Mouse (Mus musculus) brain, embryonic 14.5 days (tissue): ENCODE measurements at regions not wholly inside any gene's neighbourhood (a gene's known extent, or its start where the extent isn't known, plus 50 kb on each side); places are given as distances from the start of the nearest gene placed in this dataset.

Source experiments
- DNase-seq: peaks from one replicate; pipeline ENCODE4 v3.0.0-alpha.2; 2011; ENCODE audit warnings: low read depth
- CTCF ChIP-seq: fragments of 200-500 bp; IDR thresholded peaks from 2 replicates; pipeline ENCODE4 v1.5.1; 2012; ENCODE audit warnings: inconsistent platforms, mild to moderate bottlenecking, moderate library complexity, borderline replicate concordance; ENCODE audit not compliant: insufficient read depth, insufficient read length; ENCODE audit errors: extremely low read depth
- POLR2A ChIP-seq: fragments of 200-500 bp; IDR thresholded peaks from 2 replicates; pipeline ENCODE4 v1.6.1; 2012; ENCODE audit warnings: mild to moderate bottlenecking, inconsistent platforms, borderline replicate concordance; ENCODE audit not compliant: poor library complexity, insufficient read depth, insufficient read length, severe bottlenecking; ENCODE audit errors: extremely low read depth

GRCm38 (mm10) chr3:61592342-61592741 is 226.6 kb upstream of the B430305J03Rik start:
- DNase-seq: no peak
- TF ChIP-seq CTCF: no peak
- TF ChIP-seq POLR2A: no peak

DNA sequence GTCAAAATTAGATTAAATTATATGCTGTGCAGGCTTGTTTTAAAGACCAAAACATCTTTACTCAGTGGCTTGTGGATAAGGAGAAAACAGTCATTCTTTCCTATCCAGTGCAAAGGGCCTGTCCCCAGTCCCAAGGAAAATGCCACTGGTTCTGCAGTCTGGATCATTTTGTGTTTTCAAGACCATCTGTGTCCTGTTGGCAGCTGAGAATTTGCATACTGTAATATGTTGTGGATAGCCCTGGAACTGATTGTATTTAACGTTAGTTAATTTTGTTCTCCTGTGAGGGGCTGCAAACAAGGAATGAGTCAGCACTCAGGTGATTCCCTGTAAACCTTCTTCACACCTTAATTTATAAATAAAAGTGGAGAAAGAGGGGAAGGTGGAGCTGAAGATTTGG is 217.9 kb upstream of the B430305J03Rik start:
- peak; percentile 15 for DNase-seq
- TF ChIP-seq POLR2A: no peak
- no peak for TF ChIP-seq CTCF

- DNase-seq: peak; percentile 22
- TF ChIP-seq CTCF (no peak), POLR2A (no peak)
Measured at GRCm38 (mm10) chr3:61582927-61583326, 217.2 kb upstream of the B430305J03Rik start.

- DNase-seq: peak; percentile 64
- no peak for TF ChIP-seq POLR2A
- TF ChIP-seq CTCF: no peak
Measured at GRCm38 (mm10) chr3:61580252-61580651, 214.5 kb upstream of the B430305J03Rik start.

GRCm38 (mm10) chr3:61537113-61537512 is 171.4 kb upstream of the B430305J03Rik start:
- no peak for TF ChIP-seq POLR2A
- TF ChIP-seq CTCF: no peak
- no peak for DNase-seq

DNA sequence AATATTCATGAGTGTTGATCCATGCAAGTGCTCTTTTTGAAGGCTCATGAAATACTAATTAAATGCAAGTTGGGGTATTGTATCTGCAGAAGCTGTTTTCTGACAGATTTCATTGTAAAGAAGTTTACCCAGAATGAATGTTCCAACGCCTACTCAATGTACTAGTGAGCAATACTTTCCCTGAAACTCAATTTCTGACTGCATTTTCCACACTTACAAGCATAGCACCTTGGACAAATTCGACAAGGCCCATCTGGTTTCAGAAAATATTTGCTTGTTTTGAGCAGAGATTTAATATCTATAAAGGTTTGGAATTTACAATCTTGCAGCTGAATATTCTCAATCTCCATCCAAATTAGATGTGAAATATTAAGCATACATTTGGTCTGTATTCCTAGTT is 170.0 kb upstream of the B430305J03Rik start:
- TF ChIP-seq CTCF (no peak), POLR2A (no peak)
- DNase-seq: no peak

- DNase-seq: no peak
- TF ChIP-seq CTCF: no peak
- no peak for TF ChIP-seq POLR2A
Measured at GRCm38 (mm10) chr3:61503178-61503577, 137.4 kb upstream of the B430305J03Rik start.

GRCm38 (mm10) chr3:61494835-61495234 is 129.1 kb upstream of the B430305J03Rik start:
- no peak for DNase-seq
- TF ChIP-seq POLR2A (no peak), CTCF (no peak)

DNA sequence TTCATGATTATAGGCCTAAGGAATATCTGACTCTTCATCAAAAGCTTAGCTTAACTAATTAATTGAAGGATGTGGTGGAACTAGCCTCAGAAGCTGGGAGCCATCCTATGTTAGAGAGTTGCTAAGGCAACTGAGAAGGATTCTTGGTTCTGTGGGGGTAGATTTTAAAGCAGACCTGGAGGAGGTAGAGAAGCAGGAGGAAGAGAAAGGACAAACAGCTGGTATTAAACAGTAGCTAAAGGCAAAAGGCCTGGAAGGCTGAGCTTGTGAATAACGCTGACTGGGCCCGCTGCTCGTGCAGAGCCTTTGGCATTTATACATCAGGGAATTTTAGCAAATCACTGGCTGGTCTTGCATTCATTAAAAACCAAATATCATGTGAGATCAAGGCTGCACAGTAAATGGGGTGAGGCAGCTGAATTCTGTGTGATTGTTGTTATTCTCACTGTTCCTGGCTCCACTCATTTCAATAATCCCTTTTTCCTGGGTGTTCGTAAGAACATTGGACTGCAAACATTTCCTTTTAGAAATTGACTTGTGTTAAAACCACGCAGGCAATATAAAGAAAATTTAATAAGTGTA is 121.1 kb upstream of the B430305J03Rik start:
- TF ChIP-seq POLR2A (no peak), CTCF (no peak)
- peak; percentile 58 for DNase-seq

- DNase-seq: no peak
- no peak for TF ChIP-seq POLR2A
- TF ChIP-seq CTCF: no peak
Measured at GRCm38 (mm10) chr3:61478861-61479584, 113.3 kb upstream of the B430305J03Rik start.

DNA sequence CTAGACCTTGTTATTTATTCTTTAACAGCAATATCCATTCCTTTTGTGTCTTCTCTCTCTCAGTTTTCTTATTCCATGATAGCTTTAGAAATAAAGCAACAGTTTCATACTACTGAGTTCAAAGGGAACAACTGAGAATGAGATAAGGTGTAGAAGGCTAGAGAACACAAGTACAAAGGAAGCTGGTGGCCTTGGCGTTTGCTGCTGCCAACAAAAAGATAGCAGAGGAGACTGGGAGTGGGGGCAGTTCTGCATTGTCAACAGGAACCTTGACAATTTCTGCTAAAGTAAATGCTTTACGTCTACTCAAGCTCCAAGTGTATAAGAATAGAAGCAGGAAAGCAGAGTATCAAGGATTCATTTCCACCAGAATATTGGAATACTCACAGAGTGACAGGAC is 109.3 kb upstream of the B430305J03Rik start:
- no peak for TF ChIP-seq CTCF
- no peak for TF ChIP-seq POLR2A
- DNase-seq: no peak

GRCm38 (mm10) chr3:61467158-61467557 is 101.4 kb upstream of the B430305J03Rik start:
- peak; percentile 74 for DNase-seq
- TF ChIP-seq POLR2A (no peak), CTCF (peak; percentile 70; the same call in 1 of the 2 replicates)
